Mouse (Mus musculus) liver, adult 2 months (tissue): ENCODE measurements around the gene Col18a1.

Experiments used
- CTCF ChIP-seq: fragments of 200-500 bp; IDR thresholded peaks from 2 replicates; pipeline ENCODE4 v1.5.1; 2011; ENCODE audit warnings: low read depth, low read length, control low read depth
- POLR2A ChIP-seq: fragments of 200-500 bp; IDR thresholded peaks from 2 replicates; pipeline ENCODE4 v1.6.1; 2011; ENCODE audit warnings: low read length, control low read depth; ENCODE audit not compliant: insufficient read depth; ENCODE audit errors: extremely low read depth

DNA sequence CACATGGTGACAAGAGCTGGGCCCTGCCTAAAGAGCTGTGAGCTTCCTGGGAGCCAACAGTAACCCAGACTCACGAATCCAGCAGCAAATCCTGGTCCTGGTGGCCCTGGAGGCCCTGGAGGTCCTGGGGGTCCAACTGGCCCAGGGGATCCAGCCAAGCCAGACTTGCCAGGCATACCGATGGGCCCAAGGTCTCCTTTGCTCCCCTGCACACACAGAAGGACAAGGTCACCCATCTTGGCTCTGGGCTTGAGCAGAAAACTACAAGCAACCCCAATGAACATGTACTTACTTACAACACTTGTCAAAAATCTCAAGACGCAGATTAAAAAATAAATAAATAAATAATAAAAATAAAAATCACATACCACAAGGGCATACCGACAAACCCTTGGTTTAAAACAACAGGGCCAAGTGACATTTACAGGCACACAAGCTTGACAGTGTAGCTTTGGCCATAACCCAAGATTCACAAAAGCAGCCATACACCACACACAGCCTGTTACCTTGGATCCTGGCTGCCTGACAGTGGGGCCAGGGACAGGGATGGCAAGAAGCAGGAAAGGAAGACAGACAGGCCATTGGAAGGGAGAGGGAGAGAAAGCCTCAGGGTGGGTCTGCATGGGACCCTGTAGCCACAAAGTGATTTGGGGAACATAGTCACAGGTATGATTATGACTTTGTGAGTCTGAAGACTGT lies 91.9 kb downstream of the Col18a1 start:
- TF ChIP-seq CTCF = no peak
- no peak for TF ChIP-seq POLR2A
